Mouse (Mus musculus) frontal cortex, adult (tissue): ENCODE measurements around the gene Oxsr1.
A peak's percentile ranks its signal among the peaks of the same experiment; 100 is the strongest.
"Not testable (repeated sequence)": the region's sequence is repeated elsewhere in the genome, so short reads cannot be mapped to it uniquely, and the experiment has no call there.

Experiments used
- ATAC-seq: cut with Nextera tagmentation; 2 replicates; pipeline ENCODE4 v1.9.2; 2017; ENCODE audit warnings: mild to moderate bottlenecking, moderate library complexity, mixed read lengths; ENCODE audit not compliant: low TSS enrichment

Oxsr1 gene

DNA sequence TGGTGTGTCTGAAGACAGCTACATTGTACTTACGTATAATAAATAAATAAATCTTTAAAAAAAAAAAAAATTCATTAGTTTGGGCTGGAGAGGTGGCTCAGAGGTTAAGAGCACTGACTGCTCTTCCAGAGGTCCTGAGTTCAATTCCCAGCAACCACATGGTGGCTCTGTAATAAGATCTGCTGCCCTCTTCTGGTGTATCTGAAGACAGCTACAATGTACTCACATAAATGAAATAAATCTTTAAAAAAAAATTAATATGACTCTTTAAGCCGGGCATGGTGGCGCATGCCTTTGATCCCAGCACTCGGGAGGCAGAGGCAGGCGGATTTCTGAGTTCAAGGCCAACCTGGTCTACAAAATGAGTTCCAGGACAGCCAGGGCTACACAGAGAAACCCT is 47.4 kb downstream of the Oxsr1 start:
- not testable (repeated sequence) for ATAC-seq

DNA sequence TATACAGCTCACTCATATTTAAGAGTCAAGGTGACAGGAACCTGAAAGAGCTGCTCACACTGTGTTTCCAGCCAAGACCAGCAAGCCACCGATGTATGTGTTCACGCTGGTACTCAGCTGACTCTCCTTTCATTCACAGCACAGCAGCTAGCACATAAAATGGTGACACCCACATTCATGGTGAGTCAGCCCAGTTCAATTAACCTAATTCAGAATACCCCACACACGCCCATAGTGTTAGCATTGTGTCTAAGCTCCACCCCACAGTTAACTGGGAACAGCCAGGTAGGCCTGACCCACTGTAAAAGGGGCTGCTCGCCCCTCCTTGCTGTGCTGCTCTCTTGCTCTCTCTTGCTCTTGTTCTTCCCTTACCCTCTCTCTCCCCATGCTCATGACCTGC is 50.7 kb downstream of the Oxsr1 start:
- peak; percentile 82 for ATAC-seq

DNA sequence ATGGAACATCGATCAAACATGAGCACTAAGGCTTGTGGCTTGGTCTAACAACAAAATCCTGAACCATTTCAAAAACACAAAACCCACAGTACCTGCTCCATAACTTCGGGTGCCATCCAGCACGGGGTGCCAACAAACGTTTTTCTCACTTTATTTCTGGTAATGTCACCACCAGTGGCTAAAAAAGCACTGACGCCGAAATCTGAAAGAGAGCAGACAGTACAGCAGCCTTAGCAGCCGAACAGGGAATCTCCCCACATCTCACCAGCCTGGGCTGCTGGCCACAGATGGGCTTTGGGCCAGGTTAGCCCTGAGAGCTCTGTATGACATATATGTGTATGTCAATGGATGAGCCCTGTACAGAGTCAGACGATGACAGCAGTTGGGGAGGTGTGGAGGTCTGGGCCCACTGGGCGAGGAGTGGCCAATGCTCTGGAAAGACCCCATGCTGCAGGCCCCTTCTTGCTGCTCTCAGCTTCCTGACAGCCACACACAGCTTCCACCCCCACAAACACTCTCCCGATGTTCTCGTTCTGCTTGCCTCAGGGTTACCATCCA is 53.6 kb downstream of the Oxsr1 start:
- peak; percentile 67 for ATAC-seq

DNA sequence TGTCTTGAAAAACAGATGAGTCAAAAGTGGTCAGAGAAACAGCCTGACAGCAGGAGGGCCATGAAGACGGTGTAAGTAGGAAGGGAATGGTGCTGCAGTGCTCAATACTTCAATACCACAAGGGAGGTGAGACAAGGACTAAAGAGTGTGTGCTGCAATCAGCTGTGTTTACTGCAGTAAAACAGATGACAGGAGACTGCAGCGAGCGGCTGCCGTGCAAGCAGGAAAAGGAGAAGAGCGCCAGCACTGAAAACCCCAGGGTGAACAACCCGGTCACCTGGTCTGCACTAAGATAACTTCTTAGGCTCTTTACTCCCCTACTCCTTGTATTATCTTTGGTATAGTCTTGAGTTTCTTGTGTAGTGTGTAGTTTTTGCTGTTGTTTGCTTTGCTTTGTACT is 54.1 kb downstream of the Oxsr1 start:
- ATAC-seq = peak; percentile 25; the same call in 1 of the 2 replicates

DNA sequence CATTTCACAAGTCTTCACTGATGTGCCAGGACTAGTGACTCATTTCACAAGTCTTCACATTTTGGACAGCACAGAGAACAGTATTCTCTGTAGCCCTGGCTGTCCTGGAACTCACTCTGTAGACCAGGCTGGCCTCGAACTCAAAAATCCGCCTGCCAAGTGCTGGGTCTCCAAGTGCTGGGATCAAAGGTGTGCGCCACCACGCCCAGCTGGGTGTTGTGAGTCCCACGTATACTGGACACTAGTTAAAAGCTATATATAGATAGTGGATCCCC is 56.2 kb downstream of the Oxsr1 start:
- ATAC-seq = not testable (repeated sequence)

DNA sequence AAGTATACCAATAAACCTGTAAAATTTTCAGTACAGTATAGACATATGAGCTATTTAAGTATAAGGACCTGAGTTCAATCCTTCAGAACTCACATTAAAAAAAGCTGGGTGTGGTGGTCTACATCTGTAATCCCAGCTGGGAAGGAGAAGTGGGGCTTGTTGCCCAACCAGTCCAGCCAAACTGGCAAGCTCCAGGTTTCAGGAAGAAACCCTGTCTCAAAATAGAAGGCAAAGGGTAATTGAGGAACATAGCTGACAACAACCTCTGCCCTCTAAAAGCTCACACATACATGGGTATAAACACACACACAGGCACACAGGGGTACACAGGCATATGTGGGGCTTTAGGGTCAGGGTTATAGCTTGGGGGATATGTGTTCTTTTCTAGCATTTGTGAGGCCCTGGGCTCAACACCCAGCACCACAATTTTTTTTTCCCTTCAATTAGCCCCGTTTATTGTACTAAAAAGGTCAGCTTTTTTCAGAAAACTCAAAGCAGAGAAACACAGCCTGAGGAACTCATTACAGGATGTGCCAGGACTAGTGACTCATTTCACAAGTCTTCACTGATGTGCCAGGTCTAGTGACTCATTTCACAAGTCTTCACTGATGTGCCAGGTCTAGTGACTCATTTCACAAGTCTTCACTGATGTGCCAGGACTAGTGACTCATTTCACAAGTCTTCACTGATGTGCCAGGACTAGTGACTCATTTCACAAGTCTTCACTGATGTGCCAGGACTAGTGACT is 56.7 kb downstream of the Oxsr1 start:
- not testable (repeated sequence) for ATAC-seq

DNA sequence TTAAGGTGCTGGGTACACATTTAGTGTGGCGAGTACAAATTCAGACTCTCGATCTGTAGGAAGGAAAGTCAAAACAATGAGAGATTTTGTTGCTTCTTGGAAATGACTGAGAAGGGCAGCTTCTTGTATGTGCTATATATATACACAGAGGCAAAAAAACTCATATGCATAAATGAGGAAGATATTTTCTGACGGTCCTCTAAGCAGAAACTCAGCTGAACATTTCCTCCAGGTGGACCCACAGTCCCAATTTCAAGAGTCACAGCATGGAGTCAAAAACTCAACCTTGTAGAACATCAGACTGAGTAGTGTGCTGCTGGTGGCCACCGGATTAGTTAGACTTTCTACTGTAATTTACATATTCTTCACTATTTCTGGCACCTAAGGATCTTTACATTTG is 59.2 kb downstream of the Oxsr1 start:
- ATAC-seq = no peak

DNA sequence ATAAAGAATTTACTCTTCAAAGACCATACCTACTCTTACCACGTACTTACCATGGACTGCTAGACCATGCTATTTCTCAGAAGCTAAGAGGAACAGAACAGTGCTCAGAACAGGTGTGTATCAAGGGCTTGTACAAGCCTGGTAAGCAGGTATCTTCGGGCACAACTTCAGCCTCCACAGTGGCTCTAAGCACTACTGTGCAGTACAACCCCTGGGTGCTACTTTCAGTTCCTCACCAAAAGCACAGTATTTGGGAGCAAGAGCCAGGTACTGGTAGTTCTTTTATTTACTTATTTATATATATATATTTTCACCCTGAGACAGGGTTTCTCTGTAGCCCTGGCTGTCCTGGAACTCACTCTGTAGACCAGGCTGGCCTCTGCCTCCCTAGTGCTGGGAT is 61.4 kb downstream of the Oxsr1 start:
- ATAC-seq = no peak

DNA sequence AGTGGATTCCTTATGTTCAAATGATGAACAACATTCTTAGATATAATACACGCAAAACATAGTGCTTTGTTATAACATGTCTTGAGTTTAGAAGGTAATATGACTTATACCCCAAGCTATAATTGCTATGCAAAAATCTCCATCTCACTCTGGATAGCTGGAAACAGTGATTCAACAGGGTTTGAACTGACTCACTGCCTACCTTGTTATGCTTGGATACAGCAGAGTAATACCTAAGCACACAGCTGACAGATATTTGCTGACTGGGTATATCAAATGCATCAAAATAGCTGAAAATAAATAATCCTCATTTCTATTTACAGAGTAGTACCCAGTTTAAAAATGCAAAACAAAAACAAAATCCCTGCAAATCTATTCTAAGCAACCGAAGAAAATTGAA is 63.4 kb downstream of the Oxsr1 start:
- ATAC-seq = no peak

DNA sequence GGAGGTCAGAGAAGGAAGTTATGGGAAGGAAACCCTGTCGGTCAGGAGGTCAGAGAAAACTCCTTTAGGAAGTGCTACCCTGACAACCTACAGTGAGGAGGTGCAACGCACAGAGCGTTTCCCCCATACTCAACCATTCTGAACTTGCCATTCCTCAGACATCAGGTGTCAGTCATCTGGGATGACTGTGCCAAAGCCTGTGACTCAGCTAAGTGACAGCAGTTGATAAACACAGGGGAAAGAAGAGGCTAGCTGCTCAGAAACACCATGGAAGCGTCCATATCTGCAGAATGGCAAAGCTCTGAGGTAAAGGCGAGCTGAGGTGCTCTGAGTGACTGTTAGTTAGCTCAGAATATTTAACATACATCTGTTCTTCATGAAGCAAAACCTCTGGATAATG is 64.1 kb downstream of the Oxsr1 start:
- ATAC-seq = no peak

DNA sequence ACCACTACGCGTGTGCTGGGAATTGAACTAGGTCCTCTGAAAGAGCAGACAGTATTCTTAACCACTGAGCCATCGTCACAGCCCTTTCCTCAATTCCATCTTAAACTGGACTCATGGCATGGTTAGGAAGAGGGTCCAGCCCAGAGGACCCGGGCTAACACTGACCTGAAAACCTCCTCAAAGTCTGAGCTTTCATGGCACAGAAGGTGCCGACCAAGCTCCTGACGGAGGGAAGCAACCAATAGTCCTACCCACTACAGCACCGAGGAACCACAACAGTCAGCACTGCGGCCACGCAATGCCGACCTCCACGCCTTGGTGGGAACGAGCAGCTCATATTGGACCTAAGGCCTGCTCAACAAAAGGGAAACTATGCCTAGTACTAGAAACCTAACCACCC is 66.1 kb downstream of the Oxsr1 start:
- no peak for ATAC-seq

DNA sequence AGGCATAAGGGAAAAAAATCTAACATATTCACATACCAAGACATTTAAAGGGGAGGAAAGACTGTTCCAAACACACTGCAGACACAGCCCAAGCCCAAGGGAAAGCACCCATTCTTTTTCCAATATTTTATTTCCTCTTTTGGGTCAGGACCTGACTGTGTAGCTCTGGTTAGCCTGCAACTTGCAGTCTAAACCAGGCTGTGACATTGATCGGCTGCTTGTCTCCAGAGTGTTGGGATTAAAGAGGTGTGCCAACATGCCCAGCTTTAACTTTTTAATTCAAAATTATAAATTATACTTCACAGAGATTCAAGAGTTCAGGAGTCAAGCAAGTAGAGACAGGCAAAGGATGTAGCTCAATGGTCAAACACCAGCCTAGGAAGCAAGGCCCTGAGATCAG is 67.1 kb downstream of the Oxsr1 start:
- no peak for ATAC-seq

DNA sequence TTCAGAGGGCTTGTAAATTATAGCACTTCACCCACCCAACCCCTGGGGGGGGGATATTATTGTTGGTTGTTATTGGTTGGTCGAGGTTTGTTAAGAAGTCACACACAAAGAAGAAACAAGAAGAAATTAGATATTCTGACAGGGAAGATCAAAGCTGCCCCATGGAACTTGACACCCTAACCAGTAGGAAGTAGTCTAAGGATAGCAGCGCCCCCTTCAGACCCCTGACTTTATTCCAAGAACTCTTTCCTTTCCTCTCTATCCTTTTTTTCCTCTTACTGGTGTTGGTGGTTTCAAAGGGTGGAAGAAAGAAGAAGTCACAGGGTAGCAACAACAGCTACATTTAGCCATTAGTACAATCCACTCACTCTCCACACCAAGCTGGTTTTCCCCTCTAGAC is 68.0 kb downstream of the Oxsr1 start:
- ATAC-seq = no peak

DNA sequence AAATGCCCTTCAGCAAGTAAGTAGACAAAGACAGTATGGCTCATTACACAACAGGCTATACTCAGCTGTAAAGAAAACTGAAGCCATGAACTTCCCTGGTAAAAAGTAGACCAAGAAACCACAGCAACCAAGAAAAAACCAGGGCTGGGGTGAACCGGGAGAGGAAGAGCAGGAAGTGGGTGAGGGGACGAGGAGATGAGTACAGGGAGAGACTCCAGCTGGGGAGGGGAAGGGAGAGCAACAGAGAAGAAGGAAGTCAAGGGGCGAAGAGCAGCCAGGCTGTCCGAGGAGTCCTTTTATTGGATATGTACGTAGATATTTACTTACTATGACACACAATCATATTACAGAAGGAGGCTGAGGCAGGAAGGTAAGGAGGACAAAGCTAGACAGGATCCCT is 74.2 kb downstream of the Oxsr1 start:
- no peak for ATAC-seq

DNA sequence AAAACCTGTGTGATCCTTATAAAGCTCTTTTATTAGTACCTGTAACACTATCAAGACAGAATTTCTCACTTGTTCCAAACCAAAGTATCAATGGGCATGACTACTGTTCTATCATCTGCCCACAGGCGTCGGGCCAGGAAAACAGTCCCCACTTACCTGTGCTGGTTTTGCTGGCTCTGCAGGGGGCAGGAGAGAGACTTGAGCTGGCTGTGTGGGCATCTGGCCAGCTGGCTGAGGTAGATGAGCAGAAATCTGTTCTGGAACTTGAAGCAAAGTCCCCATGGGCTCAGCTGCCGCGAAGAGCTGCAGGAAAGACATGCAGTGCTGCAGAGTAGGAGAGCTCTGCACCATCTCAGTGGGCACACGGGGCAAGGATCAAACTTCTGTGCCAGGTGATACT is 75.4 kb downstream of the Oxsr1 start:
- ATAC-seq = no peak

DNA sequence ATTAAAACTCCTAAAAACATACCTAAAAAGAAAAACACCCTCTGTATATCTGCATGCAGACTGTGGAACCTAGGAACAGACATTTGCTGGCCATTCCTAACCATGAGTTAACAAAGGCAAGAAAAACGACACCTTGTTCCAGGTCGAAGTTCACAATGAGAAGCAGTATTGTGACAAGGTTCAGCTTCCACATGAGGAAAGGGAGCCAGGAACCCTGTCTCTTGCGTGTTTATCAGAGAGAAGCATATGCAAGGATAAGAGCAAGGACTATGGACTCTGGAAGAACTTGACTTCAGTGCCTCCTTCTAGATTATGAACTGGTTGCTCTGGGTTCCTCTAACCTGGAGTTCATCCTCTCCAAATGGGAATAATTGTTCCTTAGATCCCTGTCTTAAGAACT is 78.2 kb downstream of the Oxsr1 start:
- no peak for ATAC-seq

DNA sequence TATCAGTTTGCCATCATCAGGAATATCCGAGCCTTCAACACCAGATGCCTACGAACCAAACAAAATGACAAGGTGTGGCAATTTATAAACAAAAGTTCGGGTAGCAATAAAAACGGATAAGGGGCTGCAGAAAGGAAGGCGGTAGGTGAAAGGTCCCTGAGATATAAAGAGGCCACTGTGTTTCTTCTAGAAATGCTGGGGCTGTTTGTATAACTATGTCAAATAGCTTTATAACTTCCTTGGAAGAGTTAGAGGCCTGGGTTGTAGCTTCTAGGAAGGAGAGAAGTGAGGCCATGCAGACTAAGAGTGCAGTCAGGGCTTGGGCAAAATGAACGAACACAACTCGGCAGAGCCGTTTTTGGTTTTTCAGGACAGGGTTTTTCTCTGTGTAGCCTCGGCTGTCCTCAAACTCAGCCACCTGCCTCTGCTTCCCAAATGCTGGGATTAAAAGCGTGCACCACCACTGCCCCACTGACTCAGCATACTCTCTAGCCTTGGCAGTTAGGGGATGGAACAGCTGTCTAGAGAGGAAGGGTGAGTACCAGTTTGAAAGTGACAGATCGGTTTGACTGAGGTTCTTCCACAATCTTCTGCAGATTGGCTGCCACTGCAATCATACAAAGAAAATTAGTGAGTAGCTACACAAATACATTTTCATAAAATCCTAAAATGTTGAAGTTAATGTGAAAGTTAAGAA is 80.9 kb downstream of the Oxsr1 start:
- ATAC-seq = no peak

DNA sequence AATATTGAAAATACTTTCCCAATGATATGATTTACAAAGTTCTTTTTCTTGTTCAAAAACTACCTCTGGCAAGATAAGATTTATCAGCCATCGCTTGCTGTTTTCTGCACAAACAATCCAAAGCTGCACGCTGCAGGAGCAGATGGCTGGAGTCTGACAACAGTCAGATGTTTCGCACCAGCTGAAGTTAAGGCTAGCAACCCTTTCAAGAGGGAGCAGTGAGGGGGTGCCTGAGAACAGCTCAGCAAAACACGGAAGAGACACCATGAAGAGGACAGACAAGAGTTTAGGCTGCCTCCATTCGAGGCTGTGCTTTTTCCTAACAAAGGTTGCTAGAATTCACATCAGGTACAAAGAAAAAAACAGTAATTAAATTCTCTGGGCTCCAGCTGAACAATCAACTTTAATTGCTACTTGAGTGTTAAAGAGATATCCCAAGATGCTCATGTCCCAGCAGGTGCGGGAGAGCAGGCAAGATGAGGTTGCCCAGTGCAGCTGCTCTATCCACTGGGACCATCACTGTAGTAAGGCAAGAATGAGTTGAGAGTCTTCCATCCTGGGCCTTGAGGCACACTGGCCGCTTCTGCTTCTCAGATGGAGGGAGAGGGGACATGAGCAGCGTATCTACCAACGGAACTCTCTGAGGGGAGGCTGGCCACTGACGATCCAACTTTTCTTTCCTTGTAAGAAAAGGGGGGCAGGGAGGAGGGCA is 81.8 kb downstream of the Oxsr1 start:
- peak; percentile 50; the same call in 1 of the 2 replicates for ATAC-seq

DNA sequence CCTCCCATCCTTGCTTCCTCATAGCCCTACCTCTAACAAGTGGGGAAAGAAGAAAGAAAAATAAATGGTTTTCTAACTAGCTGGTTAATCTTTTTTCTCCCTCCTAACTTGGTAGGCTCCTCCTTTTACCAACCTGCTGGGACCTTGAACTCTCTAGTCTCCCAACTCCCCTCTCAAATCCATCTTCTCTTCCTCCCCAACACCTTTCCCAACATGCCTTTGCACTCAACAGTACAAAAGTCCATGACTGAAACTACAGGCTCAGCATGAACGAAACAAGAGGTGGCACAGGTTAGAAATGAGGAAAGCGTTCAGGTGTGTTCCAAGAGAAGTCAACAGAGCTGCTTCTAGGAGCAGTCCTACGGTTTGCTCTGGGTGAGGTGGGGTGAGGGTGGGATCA is 83.0 kb downstream of the Oxsr1 start:
- no peak for ATAC-seq

DNA sequence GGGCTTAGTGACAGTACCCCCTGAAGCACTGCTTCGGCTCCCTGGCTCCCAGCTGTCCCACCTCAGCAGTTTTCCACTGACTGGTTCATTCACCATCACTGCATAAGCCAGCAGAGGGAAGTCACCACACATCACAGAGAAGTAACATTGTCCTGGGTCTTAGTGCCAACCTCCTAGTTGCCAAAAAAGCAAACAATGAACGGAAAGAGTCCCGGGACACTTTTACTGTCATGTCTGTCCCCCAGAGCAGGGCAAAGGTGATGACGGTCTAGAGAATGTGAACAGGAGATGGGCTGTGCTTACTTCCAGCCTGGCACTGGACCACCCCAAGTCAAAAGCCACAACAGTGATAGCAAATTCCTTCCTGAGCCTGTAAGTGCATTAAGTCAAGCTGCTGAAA is 83.4 kb downstream of the Oxsr1 start:
- ATAC-seq = no peak

DNA sequence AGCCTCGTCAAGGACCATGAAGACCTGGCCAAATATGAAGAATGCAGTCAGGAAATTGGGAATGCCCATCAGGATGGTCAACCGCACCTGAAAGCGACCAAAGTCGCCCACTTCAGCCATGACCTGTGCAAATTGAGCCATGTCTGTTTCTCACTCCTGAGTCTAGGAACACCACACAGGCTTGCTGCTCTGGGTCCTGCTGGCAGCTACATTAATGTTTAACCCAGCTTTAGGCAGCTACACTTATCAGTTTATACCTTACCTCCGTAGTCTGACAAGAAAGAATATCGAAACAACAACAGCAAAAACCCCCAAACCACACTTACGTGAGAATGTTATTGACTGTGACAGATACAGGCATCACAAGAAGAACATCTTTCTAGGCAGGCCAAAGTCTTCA is 90.7 kb downstream of the Oxsr1 start:
- ATAC-seq = no peak

DNA sequence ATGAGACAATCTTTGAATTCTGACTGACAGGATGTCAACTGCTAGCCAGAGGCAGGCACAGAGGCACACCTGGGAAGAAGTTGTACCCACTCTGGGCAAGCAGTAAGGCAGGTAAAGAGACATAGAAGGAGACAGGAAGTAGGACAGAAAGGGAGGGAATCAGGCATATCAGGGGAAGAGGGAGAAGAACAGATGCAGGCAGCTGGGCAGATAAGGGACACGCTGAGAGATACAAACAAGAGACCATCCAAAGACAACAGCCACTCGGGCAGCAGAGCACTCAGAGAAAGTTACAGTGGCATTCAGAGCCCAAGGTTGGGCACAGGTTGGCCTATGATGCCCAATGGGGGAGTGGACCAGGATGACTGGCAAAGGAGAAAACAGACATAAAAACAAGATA is 91.4 kb downstream of the Oxsr1 start:
- ATAC-seq = no peak

DNA sequence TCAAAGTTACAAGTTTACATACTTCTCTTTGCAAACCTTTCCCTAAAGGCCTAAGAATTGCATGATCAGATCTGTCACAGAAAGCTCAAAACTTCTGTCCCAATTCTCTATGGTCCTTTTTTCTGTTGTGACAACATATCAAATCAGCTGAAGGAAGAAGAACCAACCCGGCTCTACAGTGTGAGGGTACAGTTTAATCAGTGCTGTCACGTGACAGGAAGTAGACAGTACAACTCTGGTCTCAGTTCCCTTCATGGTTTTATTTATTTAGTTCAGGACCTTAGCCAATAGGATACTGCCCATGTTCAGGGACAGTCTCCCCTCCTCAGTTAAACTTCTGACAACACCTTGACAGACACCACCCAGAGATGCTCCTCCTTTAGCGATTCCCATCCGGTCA is 102.0 kb downstream of the Oxsr1 start:
- ATAC-seq = no peak
